Mouse (Mus musculus) MEL (cell line): ENCODE results near the gene Lrch4. TPM values are rescaled to one million over a fixed set of nuclear protein-coding genes. Genes with fewer than 3 reads are reported as not detected.

Experiments used
- DNase-seq: peaks from one replicate; pipeline ENCODE4 v3.0.0; 2011; ENCODE audit warnings: low read depth, low spot score
- H3K27ac ChIP-seq: 2 replicates; pipeline ENCODE4 v1.5.1; 2012; ENCODE audit warnings: low read depth, mild to moderate bottlenecking, control low read depth, low read length, moderate library complexity; ENCODE audit not compliant: control insufficient read depth
- H3K27me3 ChIP-seq, 2 experiments: fragments of 150-350 bp in 1 of 2; sonication (generic) in 1 of 2; 2 replicates each; pipeline ENCODE4 v1.6.1; 2012; ENCODE audit warnings: low read length in 2 of 2, mild to moderate bottlenecking in 2 of 2, improper control_type of control experiment in 1 of 2, moderate library complexity in 1 of 2; ENCODE audit not compliant: insufficient read depth in 2 of 2, control insufficient read depth in 1 of 2
- H3K36me3 ChIP-seq, 2 experiments: 2 replicates each; pipeline ENCODE4 v1.6.1; 2012 to 2014; ENCODE audit warnings: low read length in 2 of 2, improper control_type of control experiment in 1 of 2, inconsistent platforms in 1 of 2, mild to moderate bottlenecking in 1 of 2; ENCODE audit not compliant: insufficient read depth in 2 of 2, control insufficient read depth in 1 of 2
- H3K4me1 ChIP-seq, 2 experiments: fragments of 150-350 bp in 1 of 2; sonication (generic) in 1 of 2; 2 replicates each; pipeline ENCODE4 v1.6.1; 2012; ENCODE audit warnings: low read length in 2 of 2, improper control_type of control experiment in 1 of 2, mild to moderate bottlenecking in 1 of 2; ENCODE audit not compliant: insufficient read depth in 2 of 2, control insufficient read depth in 1 of 2
- H3K4me3 ChIP-seq, 2 experiments: fragments of 150-350 bp in 1 of 2; sonication (generic) in 1 of 2; 2 replicates each; pipeline ENCODE4 v1.5.1; 2012; ENCODE audit warnings: low read depth in 2 of 2, low read length in 2 of 2, mild to moderate bottlenecking in 2 of 2, moderate library complexity in 2 of 2, control low read depth in 1 of 2, improper control_type of control experiment in 1 of 2; ENCODE audit not compliant: control insufficient read depth in 1 of 2, insufficient read depth in 1 of 2
- H3K79me2 ChIP-seq: 2 replicates; pipeline ENCODE4 v1.6.1; 2012; ENCODE audit warnings: mild to moderate bottlenecking, low read length, moderate library complexity; ENCODE audit not compliant: control insufficient read depth, poor library complexity, insufficient read depth
- H3K9ac ChIP-seq: 2 replicates; pipeline ENCODE4 v1.6.1; 2012; ENCODE audit warnings: low read depth, mild to moderate bottlenecking, control low read depth, low read length, moderate library complexity; ENCODE audit not compliant: control insufficient read depth, poor library complexity, severe bottlenecking
- H3K9me3 ChIP-seq: fragments of 150-350 bp; sonication (generic); replicated peaks from 2 replicates; pipeline ENCODE4 v1.6.1; 2012; ENCODE audit warnings: mild to moderate bottlenecking, low read length, improper control_type of control experiment, moderate library complexity; ENCODE audit not compliant: insufficient read depth
- ELF1 ChIP-seq: IDR thresholded peaks from 2 replicates; pipeline ENCODE4 v1.6.1; 2014; ENCODE audit warnings: low read depth, mild to moderate bottlenecking, inconsistent platforms, low read length, improper control_type of control experiment, moderate library complexity
- EP300 ChIP-seq, 2 experiments: IDR thresholded peaks; 2 replicates each; pipeline ENCODE4 v1.6.1; 2011; ENCODE audit warnings: improper control_type of control experiment in 2 of 2, low read length in 2 of 2, low read depth in 1 of 2, mild to moderate bottlenecking in 1 of 2
- ETS1 ChIP-seq: IDR thresholded peaks from 2 replicates; pipeline ENCODE4 v1.6.1; 2012; ENCODE audit warnings: low read depth, mild to moderate bottlenecking, inconsistent platforms, low read length, improper control_type of control experiment, moderate library complexity
- HCFC1 ChIP-seq: IDR thresholded peaks from 2 replicates; pipeline ENCODE4 v1.6.1; 2012; ENCODE audit warnings: low read depth, mild to moderate bottlenecking, inconsistent platforms, low read length, improper control_type of control experiment, moderate library complexity
- MAZ ChIP-seq: IDR thresholded peaks from 2 replicates; pipeline ENCODE4 v1.6.1; 2012; ENCODE audit warnings: low read depth, mild to moderate bottlenecking, inconsistent platforms, low read length, improper control_type of control experiment
- MXI1 ChIP-seq: IDR thresholded peaks from 2 replicates; pipeline ENCODE4 v1.6.1; 2011; ENCODE audit warnings: mild to moderate bottlenecking, low read depth, low read length, improper control_type of control experiment
- MYC ChIP-seq: IDR thresholded peaks from 2 replicates; pipeline ENCODE4 v1.6.1; 2011; ENCODE audit warnings: low read depth, mild to moderate bottlenecking, low read length, improper control_type of control experiment, moderate library complexity
- POLR2A ChIP-seq, 2 experiments: IDR thresholded peaks; 2 replicates each; pipeline ENCODE4 v1.6.1; 2011 to 2012; ENCODE audit warnings: low read length in 2 of 2, mild to moderate bottlenecking in 2 of 2, control low read depth in 1 of 2, improper control_type of control experiment in 1 of 2, low read depth in 1 of 2, moderate library complexity in 1 of 2; ENCODE audit not compliant: control insufficient read depth in 1 of 2, insufficient read depth in 1 of 2, poor library complexity in 1 of 2
- POLR2AphosphoS5 ChIP-seq: IDR thresholded peaks from 2 replicates; pipeline ENCODE4 v1.6.1; 2012; ENCODE audit warnings: low read depth, borderline replicate concordance, mild to moderate bottlenecking, inconsistent platforms, low read length, moderate library complexity, mixed read lengths
- SIN3A ChIP-seq: IDR thresholded peaks from 2 replicates; pipeline ENCODE4 v1.6.1; 2012; ENCODE audit warnings: low read length, improper control_type of control experiment, inconsistent platforms
- TBP ChIP-seq: IDR thresholded peaks from 2 replicates; pipeline ENCODE4 v1.8.0; 2011; ENCODE audit warnings: low read depth, low read length, improper control_type of control experiment
- USF1 ChIP-seq: IDR thresholded peaks from 2 replicates; pipeline ENCODE4 v1.6.1; 2014; ENCODE audit warnings: low read depth, mild to moderate bottlenecking, inconsistent platforms, low read length, improper control_type of control experiment, moderate library complexity
- ZKSCAN1 ChIP-seq: IDR thresholded peaks from 2 replicates; pipeline ENCODE4 v1.6.1; 2012; ENCODE audit warnings: low read depth, mild to moderate bottlenecking, inconsistent platforms, low read length, improper control_type of control experiment, moderate library complexity
- ZNF384 ChIP-seq: IDR thresholded peaks from 2 replicates; pipeline ENCODE4 v1.6.1; 2012; ENCODE audit warnings: low read depth, mild to moderate bottlenecking, inconsistent platforms, low read length, improper control_type of control experiment
- polyA plus RNA-seq, 2 experiments: library from polyadenylated mRNA; stranded (reverse) in 1 of 2; unstranded in 1 of 2; fragments of >175 nt in 1 of 2; fragments of >200 nt in 1 of 2; gene quantifications; 2 replicates each; pipeline versions ENCODE4 v1.2.1 to v1.2.4; 2012; ENCODE audit warnings: low replicate concordance in 2 of 2, low read depth in 1 of 2; ENCODE audit not compliant: insufficient read length in 2 of 2, insufficient read depth in 1 of 2, missing spikeins in 1 of 2
- total RNA-seq: library from RNA; depleted of rRNA; stranded (reverse); fragments of 300-350 nt; gene quantifications from 2 replicates; pipeline ENCODE4 v1.2.3, GENCODE M21; 2012

The Lrch4 gene
- total and polyA plus RNA-seq, 3 experiments: 9.1 to 239 (median 47.0) TPM

GRCm38 (mm10) chr5:137629306-137629721 lies 393 bp downstream of the Lrch4 start:
- no peaks in the 10 kb centered on the region for H3K27me3 ChIP-seq
- H3K79me2 ChIP-seq: peaks cover 28% of the 10 kb centered on the region
- H3K36me3 ChIP-seq: peaks cover 2 to 32% of the 10 kb centered on the region in 2 experiments
- peak overlapping the region; percentile 86 for H3K27ac ChIP-seq
- H3K4me1 ChIP-seq: peaks cover 6 to 38% of the 10 kb centered on the region in 2 experiments
- H3K9ac ChIP-seq: peak overlapping the region; percentile 86
- TF ChIP-seq TBP (peak; percentile 3; the same call in 1 of the 2 replicates), ZNF384 (no peak), SIN3A (peak; percentile 2; the same call in 1 of the 2 replicates)
- peak overlapping the region; percentile 81 to 83 for H3K4me3 ChIP-seq
- no peaks in the 10 kb centered on the region for H3K9me3 ChIP-seq
- DNase-seq: no peak

DNA sequence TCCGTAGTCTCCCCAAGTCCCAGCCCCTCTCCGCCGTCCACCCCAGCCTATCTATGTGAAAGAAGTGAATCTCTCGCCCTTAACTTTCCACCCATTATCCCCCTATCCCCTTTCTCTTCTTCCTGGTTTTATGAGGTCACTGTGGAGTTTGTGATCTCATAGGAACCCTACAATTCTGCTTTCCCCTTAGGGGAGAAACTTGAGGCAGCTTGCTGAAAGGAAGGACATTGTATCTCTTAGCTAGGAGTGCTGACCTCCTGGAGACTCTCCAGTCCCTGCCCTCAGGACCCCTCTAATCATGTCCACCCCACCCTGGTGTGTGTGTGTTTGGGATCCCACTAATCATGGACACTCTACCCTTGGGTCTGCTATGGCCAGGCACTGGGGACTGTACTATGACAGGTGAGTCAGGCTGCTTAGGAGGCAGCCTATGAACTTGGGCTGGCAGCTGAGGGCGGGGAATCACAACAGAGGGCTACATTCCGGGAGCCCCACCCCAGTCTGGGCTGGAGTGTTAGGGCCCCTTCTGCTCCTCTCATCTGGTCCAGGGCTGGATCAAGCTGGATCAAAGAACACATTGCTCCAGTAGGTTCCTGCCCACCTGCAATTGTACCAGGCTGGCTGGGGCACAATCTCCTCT lies 1.1 kb downstream of the Lrch4 start:
- DNase-seq: peak; percentile 43
- Histone ChIP-seq H3K4me1 (peaks cover 3 to 30% of the 10 kb centered on the region in 2 experiments), H3K79me2 (peaks cover 28% of the 10 kb centered on the region)

DNA sequence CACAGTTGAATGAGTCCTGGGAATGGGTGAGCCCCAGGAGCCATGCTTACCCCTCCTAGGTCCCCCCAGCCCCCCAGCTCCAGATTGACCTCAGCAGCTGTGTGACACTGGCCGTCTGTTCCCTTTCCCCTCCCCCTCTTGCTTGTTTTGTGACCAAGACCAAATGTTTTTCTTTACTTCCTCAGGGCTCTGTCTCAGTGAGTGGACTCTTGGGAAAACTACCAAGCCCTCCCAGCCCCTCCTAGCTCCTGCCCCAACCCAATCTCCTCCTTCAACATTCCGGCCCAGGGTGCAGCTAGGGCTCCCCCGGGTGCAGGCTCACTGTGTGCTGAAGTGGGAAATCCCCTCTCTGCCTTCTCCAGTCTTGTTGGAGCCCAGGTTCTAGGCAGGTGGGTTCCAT lies 1.7 kb downstream of the Lrch4 start:
- peak; percentile 7; the same call in 1 of the 2 replicates for TF ChIP-seq ZKSCAN1
- TF ChIP-seq HCFC1: no peak
- TF ChIP-seq, all 39 proteins: peak for 1
- Histone ChIP-seq H3K9me3 (no peaks in the 10 kb centered on the region), H3K36me3 (peaks cover 2 to 24% of the 10 kb centered on the region in 2 experiments), H3K4me1 (peaks cover 3 to 30% of the 10 kb centered on the region in 2 experiments), H3K4me3 (peak overlapping the region; percentile 81 to 83), H3K27me3 (no peaks in the 10 kb centered on the region), H3K79me2 (peaks cover 28% of the 10 kb centered on the region), H3K27ac (peak overlapping the region; percentile 70), H3K9ac (peak overlapping the region; percentile 52)
- DNase-seq: no peak

More for the DNA sequence above, 1.1 kb downstream of the Lrch4 start:
- Histone ChIP-seq H3K4me3 (peak overlapping the region; percentile 81 to 83), H3K36me3 (peaks cover 2 to 25% of the 10 kb centered on the region in 2 experiments), H3K27ac (peak overlapping the region; percentile 86), H3K27me3 (no peaks in the 10 kb centered on the region), H3K9ac (peak overlapping the region; percentile 86), H3K9me3 (no peaks in the 10 kb centered on the region)
- TF ChIP-seq EP300 (IDR thresholded peaks at IDR 0.05; ENCODE audit: low read depth in 1 of 2, low read length in 2 of 2) (0 out of 4 replicates have a peak, but pooled peaks of 1 of the 2 experiments have one; percentile 2), POLR2AphosphoS5 (no peak)

DNA sequence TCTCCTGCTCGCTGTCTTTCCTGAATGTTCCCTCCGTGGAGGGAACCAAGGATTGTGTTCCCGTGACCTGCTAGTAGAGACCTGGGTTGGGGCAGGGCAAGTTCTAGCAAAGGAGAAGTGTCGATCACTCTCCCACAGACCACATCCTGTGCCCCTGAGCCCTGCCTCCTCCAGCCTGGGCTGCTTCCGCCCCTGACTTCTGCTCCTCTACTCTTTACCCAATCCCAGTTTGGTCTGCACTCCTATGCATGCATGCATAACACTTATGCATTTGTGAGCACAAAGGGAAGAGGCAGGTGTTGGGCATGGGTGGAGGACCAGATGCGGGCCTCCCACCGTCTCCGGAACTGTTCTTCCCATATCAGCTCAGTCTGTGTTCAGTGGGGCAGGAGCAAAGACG lies 2.2 kb downstream of the Lrch4 start:
- TF ChIP-seq MXI1 (peak; percentile 59; the same call in 1 of the 2 replicates), USF1 (peak; percentile 53), POLR2A (IDR thresholded peaks at IDR 0.05; ENCODE audit: control insufficient read depth in 1 of 2, insufficient read depth in 1 of 2, low read depth in 1 of 2, low read length in 2 of 2, poor library complexity in 1 of 2) (peak in 1 of 2 experiments; percentile 36; a peak in 1 of 4 replicates), EP300 (IDR thresholded peaks at IDR 0.05; ENCODE audit: low read depth in 1 of 2, low read length in 2 of 2) (peak in 1 of 2 experiments; percentile 38; a peak in 3 of 4 replicates), MYC (no peak), MAZ (no peak), ETS1 (peak; percentile 25; the same call in 1 of the 2 replicates), ELF1 (peak; percentile 54; the same call in 1 of the 2 replicates)
- TF ChIP-seq, all 39 proteins: peak for 6
- H3K27me3 ChIP-seq: no peaks in the 10 kb centered on the region
- H3K27ac ChIP-seq: peak overlapping the region; percentile 70
- H3K9me3 ChIP-seq: no peaks in the 10 kb centered on the region
- peak; percentile 84 for DNase-seq
- H3K36me3 ChIP-seq: peaks cover 2 to 24% of the 10 kb centered on the region in 2 experiments
- H3K4me1 ChIP-seq: peaks cover 3 to 30% of the 10 kb centered on the region in 2 experiments
- peak overlapping the region; percentile 52 for H3K9ac ChIP-seq
- peak overlapping the region; percentile 20 to 28 for H3K4me3 ChIP-seq
- H3K79me2 ChIP-seq: peaks cover 28% of the 10 kb centered on the region
